Mouse (Mus musculus) brain, embryonic 14.5 days (tissue): ENCODE results near the gene Ssb.

ENCODE experiments used
- CTCF ChIP-seq: fragments of 200-500 bp; IDR thresholded peaks from 2 replicates; pipeline ENCODE4 v1.5.1; 2012; ENCODE audit warnings: inconsistent platforms, mild to moderate bottlenecking, moderate library complexity, borderline replicate concordance; ENCODE audit not compliant: insufficient read depth, insufficient read length; ENCODE audit errors: extremely low read depth
- POLR2A ChIP-seq: fragments of 200-500 bp; IDR thresholded peaks from 2 replicates; pipeline ENCODE4 v1.6.1; 2012; ENCODE audit warnings: mild to moderate bottlenecking, inconsistent platforms, borderline replicate concordance; ENCODE audit not compliant: poor library complexity, insufficient read depth, insufficient read length, severe bottlenecking; ENCODE audit errors: extremely low read depth

- no peak for TF ChIP-seq CTCF
- TF ChIP-seq POLR2A = no peak
Observed at GRCm38 (mm10) chr2:69816575-69816974, 44.8 kb upstream of the Ssb start.
